13 mouse cellular contexts compared by ENCODE assay signal in the genomic region with DNA sequence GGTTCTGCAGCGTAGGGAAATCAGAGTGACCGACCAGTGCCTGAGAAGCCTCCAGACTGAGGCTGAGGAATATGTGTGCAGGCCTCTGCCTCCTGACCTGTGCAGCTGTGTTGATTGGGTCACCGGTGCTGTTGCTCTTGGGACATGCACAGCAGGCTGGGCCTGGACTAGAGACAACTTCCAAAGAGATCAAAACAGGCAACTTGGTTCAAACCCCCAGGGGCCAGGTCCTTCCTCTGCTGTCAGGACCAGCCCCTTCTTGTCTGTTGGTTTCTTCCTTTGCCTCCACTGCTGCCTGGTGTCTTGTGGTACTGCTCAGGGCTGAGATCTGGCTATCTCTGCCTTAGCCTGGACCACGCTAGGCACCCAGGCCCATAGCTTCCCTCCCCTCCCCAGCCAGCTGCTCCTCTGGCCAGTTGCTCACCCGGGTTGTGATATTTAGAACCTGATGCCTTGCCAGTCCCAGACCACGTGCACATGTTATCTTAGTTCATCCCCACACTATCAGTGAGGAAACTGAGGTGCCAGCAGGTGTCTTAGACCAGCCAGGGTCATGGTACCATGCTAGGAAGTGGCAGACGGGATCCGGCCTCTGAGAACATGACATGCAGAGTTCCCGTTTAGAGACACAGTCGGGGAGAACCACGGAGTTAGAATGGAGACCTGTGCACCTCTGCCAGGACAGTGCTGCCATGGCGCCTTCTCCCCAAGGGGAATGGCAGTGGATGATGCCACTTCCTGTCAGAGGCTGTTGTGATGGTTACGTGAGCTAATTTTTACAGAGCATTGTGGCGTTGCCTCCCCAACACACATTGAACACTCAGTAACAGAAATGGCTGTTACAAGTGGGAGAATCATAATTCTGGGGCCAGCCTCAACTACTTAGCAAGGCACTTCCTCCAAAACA. TPM values are rescaled to one million over a fixed set of nuclear protein-coding genes. Genes with fewer than 3 reads are reported as not detected.
DNase-seq lines count a peak whose midpoint lies in the region; ATAC-seq and TF ChIP-seq lines count a peak whose summit lies in the region.
"Had no signal": no experiment of that assay in that cellular context is flagged by ENCODE, and none has a peak within 500 bp of the region (broad histone marks: within the 10 kb centered on the region; RNA-seq: fewer than 3 reads in every experiment).

No protein-coding gene starts in this region.

- H3K4me3 ChIP-seq in gastrocnemius, adult 2 months, result peak overlapping the region; percentile 2
- no peak overlapping the region for H3K4me3 ChIP-seq in lung, embryonic 14.5 days (ENCODE audit: low read depth, low read length)
- no peak overlapping the region for H3K4me3 ChIP-seq in cerebellum, adult 2 months (replicated peaks; ENCODE audit: insufficient read depth, low read depth, low read length)
- H3K4me3 ChIP-seq: embryonic facial prominence, embryonic 13.5 days; neural tube, embryonic 12.5 days had no signal

- H3K4me1 ChIP-seq in lung, embryonic 14.5 days (ENCODE audit: insufficient read depth), result peaks cover 7% of the 10 kb centered on the region
- H3K4me1 ChIP-seq in cerebellum, adult 2 months (ENCODE audit: control insufficient read depth, insufficient read depth, low read length), result peaks cover 16% of the 10 kb centered on the region

- H3K27me3 ChIP-seq in lung, embryonic 14.5 days (ENCODE audit: insufficient read depth, low read length), result no peaks in the 10 kb centered on the region
- no peaks in the 10 kb centered on the region for H3K27me3 ChIP-seq in cerebellum, adult 2 months (ENCODE audit: control insufficient read depth, insufficient read depth, low read length)
- H3K27me3 ChIP-seq: embryonic facial prominence, embryonic 13.5 days; neural tube, embryonic 12.5 days; Patski had no signal

- WGBS in lung, embryonic 14.5 days, result 87% methylated on average over 14 of the region's 14 CpGs
- 63% methylated on average over 14 of the region's 14 CpGs for WGBS in cerebellum, adult 2 months

- peaks cover 18% of the 10 kb centered on the region; the same call in 1 of the 2 replicates for H3K36me3 ChIP-seq in lung, embryonic 14.5 days (ENCODE audit: insufficient read depth)

- no peak for TF ChIP-seq CTCF in gastrocnemius, adult 2 months (IDR thresholded peaks at IDR 0.05)
- TF ChIP-seq CTCF in lung, embryonic 14.5 days (IDR thresholded peaks at IDR 0.05; ENCODE audit: low read depth), result no peak
- TF ChIP-seq CTCF in cerebellum, adult 2 months (IDR thresholded peaks at IDR 0.05; ENCODE audit: borderline replicate concordance, insufficient read depth, low read depth, low read length), result no peak

- DNase-seq in gastrocnemius, adult 2 months, result no peak
- no peak for DNase-seq in gastrocnemius, postnatal 25 days
- DNase-seq in lung, embryonic 14.5 days, result no peak
- no peak for DNase-seq in lung, postnatal 10 days
- DNase-seq in naive thymus-derived CD4-positive, alpha-beta T cell, adult 2 months (ENCODE audit: low read depth), result peak; percentile 49
- no peak for DNase-seq in cerebellum, adult 2 months
- DNase-seq in testis, postnatal 10 days (ENCODE audit: low spot score), result no peak
- DNase-seq: cerebellum, postnatal 10 days; heart, postnatal 36 days had no signal

- no peaks in the 10 kb centered on the region for H3K9me3 ChIP-seq in lung, embryonic 14.5 days (ENCODE audit: low read depth, low read length)
- H3K9me3 ChIP-seq: embryonic facial prominence, embryonic 13.5 days; neural tube, embryonic 12.5 days had no signal

- intact Hi-C loops in gastrocnemius, adult 2 months (cut with DNase I), result no loop called here

- H3K4me2 ChIP-seq in lung, embryonic 14.5 days, result no peak overlapping the region
- H3K4me2 ChIP-seq: embryonic facial prominence, embryonic 13.5 days; neural tube, embryonic 12.5 days had no signal

- H3K27ac ChIP-seq in gastrocnemius, adult 2 months, result peak overlapping the region; percentile 81
- H3K27ac ChIP-seq in lung, embryonic 14.5 days (ENCODE audit: low read depth), result no peak overlapping the region
- H3K27ac ChIP-seq in cerebellum, adult 2 months (ENCODE audit: insufficient read depth, low read length), result no peak overlapping the region
- H3K27ac ChIP-seq: embryonic facial prominence, embryonic 13.5 days; neural tube, embryonic 12.5 days had no signal

- H3K9ac ChIP-seq in lung, embryonic 14.5 days, result peak overlapping the region; percentile 16; the same call in 1 of the 2 replicates
- H3K9ac ChIP-seq: neural tube, embryonic 12.5 days had no signal

- ATAC-seq in lung, embryonic 14.5 days (ENCODE audit: insufficient read depth), result no peak
- peak; percentile 83 for ATAC-seq in inflammation-experienced regulatory T-cells, adult 6 months
- ATAC-seq: Patski had no signal

- no peak for TF ChIP-seq POLR2A in cerebellum, adult 2 months (IDR thresholded peaks at IDR 0.05; ENCODE audit: borderline replicate concordance, insufficient read depth, low read length)

RNA-seq across cellular contexts. Expression of gene Dnajb12, which starts 6.1 kb away (rescaled TPM):
- 10 to 100 TPM; 60.4 to 77.5 TPM for total RNA-seq in gastrocnemius, adult 2 months (2021)
- total RNA-seq in gastrocnemius, postnatal 25 days (2021), result 10 to 100 TPM; 49.4 to 49.8 TPM
- polyA plus RNA-seq in lung, embryonic 14.5 days (2014; fragmentation: Nextera tagmentation; extraction: Ambion mirVana), result 26.7 and 28.1 TPM in 2 replicates
- polyA plus RNA-seq in inflammation-experienced regulatory T-cells, adult 6 months (2017; shearing (Covaris generic)), result 10 to 100 TPM; 15.7 to 18.1 (median 17.4) TPM
- 48.6 and 52.3 TPM in 2 replicates for polyA plus RNA-seq in cerebellum, adult 2 months (2012; rRNA removed)
